Mouse (Mus musculus) G1E (cell line): ENCODE measurements around the gene Capn11. TPM values are rescaled to one million over a fixed set of nuclear protein-coding genes. Genes with fewer than 3 reads are reported as not detected.

Experiments used
- ATAC-seq: 2 replicates; pipeline ENCODE4 v1.8.0; 2016; ENCODE audit warnings: mild to moderate bottlenecking; ENCODE audit not compliant: insufficient number of reproducible peaks, poor library complexity, low FRiP score, severe bottlenecking; ENCODE audit errors: extremely low read depth
- DNase-seq: peaks from one replicate; pipeline ENCODE4 v3.0.0; 2012; ENCODE audit warnings: low spot score
- H3K27me3 ChIP-seq: 2 replicates; pipeline ENCODE4 v1.6.1; 2012; ENCODE audit warnings: mild to moderate bottlenecking, low read length, inconsistent platforms; ENCODE audit not compliant: insufficient read depth
- H3K36me3 ChIP-seq: replicated peaks from 2 replicates; pipeline ENCODE3; 2012; ENCODE audit warnings: mild to moderate bottlenecking, inconsistent platforms
- H3K4me1 ChIP-seq: 2 replicates; pipeline ENCODE4 v1.6.1; 2012; ENCODE audit warnings: low read depth, low read length, inconsistent platforms, mixed read lengths; ENCODE audit not compliant: insufficient read depth
- H3K4me3 ChIP-seq: 2 replicates; pipeline ENCODE4 v1.5.1; 2012; ENCODE audit warnings: low read depth, mild to moderate bottlenecking, inconsistent platforms, low read length, moderate library complexity, mixed read lengths
- H3K9me3 ChIP-seq: replicated peaks from 2 replicates; pipeline ENCODE4 v1.6.1; 2012; ENCODE audit warnings: inconsistent platforms
- CTCF ChIP-seq: IDR thresholded peaks from 2 replicates; pipeline ENCODE4 v1.5.1; 2012; ENCODE audit warnings: low read depth, low read length, inconsistent platforms, mixed read lengths
- GATA1 ChIP-seq: IDR thresholded peaks from 2 replicates; pipeline ENCODE4 v1.6.1; 2012; ENCODE audit warnings: borderline replicate concordance, low read length, inconsistent platforms, mixed read lengths
- GATA2 ChIP-seq: IDR thresholded peaks from 2 replicates; pipeline ENCODE4 v1.6.1; 2012; ENCODE audit warnings: low read depth, low read length, inconsistent platforms, borderline replicate concordance
- POLR2AphosphoS5 ChIP-seq: IDR thresholded peaks from 2 replicates; pipeline ENCODE4 v1.6.1; 2012; ENCODE audit warnings: low read depth, low read length, inconsistent platforms; ENCODE audit not compliant: insufficient replicate concordance
- TAL1 ChIP-seq: conservative IDR thresholded peaks from 2 replicates; pipeline ENCODE4 v1.6.1; 2012; ENCODE audit warnings: low read depth, low read length, inconsistent platforms, mixed read lengths
- polyA plus RNA-seq: library from polyadenylated mRNA; stranded (reverse); fragments of >175 nt; gene quantifications from 2 replicates; pipeline ENCODE4 v1.2.3, GENCODE M21; 2012
- total RNA-seq, 2 experiments: library from RNA; stranded (forward) in 1 of 2; stranded (reverse) in 1 of 2; fragments of 200-1000 nt in 1 of 2; fragments of >200 nt in 1 of 2; fragmentation: Nextera tagmentation in 1 of 2; gene quantifications; 2 replicates each; pipeline ENCODE4 v1.2.3; 2014 to 2017

Capn11 gene
- total and polyA plus RNA-seq, 3 experiments = not detected

- Histone ChIP-seq H3K27me3 (no peaks in the 10 kb centered on the region), H3K4me3 (peak overlapping the region; percentile 80; the same call in 1 of the 2 replicates), H3K4me1 (peaks cover 81% of the 10 kb centered on the region), H3K9me3 (peaks cover 1% of the 10 kb centered on the region; the same call in 1 of the 2 replicates), H3K36me3 (peaks cover 61% of the 10 kb centered on the region)
- no peak for TF ChIP-seq TAL1
- no peak for TF ChIP-seq POLR2AphosphoS5
- no peak for TF ChIP-seq GATA1
- no peak for TF ChIP-seq GATA2
- TF ChIP-seq CTCF = no peak
- no peak for DNase-seq
- ATAC-seq = no peak
These were observed 67.2 kb downstream of the Capn11 start for GRCm38 (mm10) chr17:45591701-45592605.

DNA sequence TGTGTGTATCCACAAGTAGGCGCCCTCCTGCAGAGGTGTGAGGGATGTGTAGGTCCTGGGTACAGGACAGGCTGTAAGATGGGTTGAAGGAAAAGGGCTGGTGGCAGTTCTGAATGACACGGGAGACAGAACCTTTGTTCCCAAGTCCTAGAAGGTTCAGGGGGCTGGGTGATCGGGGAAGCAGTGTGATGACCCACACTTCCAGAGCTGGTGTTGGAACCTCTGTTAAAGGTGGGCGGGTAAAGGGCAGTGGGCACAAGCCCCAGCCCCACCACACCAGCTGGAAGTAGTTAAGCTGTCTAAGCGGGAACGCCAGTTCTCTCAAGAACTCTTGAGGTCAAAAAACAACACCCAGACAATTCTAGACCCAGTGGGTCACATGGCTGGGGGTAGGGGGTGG, 68.7 kb downstream of the Capn11 start:
- Histone ChIP-seq H3K36me3 (peaks cover 76% of the 10 kb centered on the region), H3K4me3 (no peak overlapping the region), H3K4me1 (peaks cover 75% of the 10 kb centered on the region), H3K9me3 (peaks cover 7% of the 10 kb centered on the region), H3K27me3 (no peaks in the 10 kb centered on the region; the same call in 1 of the 2 replicates)
- ATAC-seq = no peak
- DNase-seq = no peak
- TF ChIP-seq TAL1 (no peak), POLR2AphosphoS5 (no peak), GATA2 (no peak), GATA1 (no peak)

- Histone ChIP-seq H3K9me3 (peaks cover 7% of the 10 kb centered on the region), H3K36me3 (peaks cover 82% of the 10 kb centered on the region), H3K27me3 (no peaks in the 10 kb centered on the region; the same call in 1 of the 2 replicates), H3K4me3 (no peak overlapping the region), H3K4me1 (peaks cover 75% of the 10 kb centered on the region)
- DNase-seq (no peak), ATAC-seq (no peak)
- TF ChIP-seq CTCF (no peak), POLR2AphosphoS5 (no peak), TAL1 (no peak), GATA2 (no peak), GATA1 (no peak)
These were observed 69.3 kb downstream of the Capn11 start for GRCm38 (mm10) chr17:45589844-45590243.

- TF ChIP-seq GATA2 (no peak), TAL1 (no peak), POLR2AphosphoS5 (no peak), CTCF (no peak), GATA1 (no peak)
- H3K4me1 ChIP-seq = peaks cover 76% of the 10 kb centered on the region
- H3K36me3 ChIP-seq = peaks cover 88% of the 10 kb centered on the region
These were observed 69.9 kb downstream of the Capn11 start for GRCm38 (mm10) chr17:45589236-45589635.

GRCm38 (mm10) chr17:45588370-45588769, 70.8 kb downstream of the Capn11 start:
- Histone ChIP-seq H3K9me3 (peaks cover 7% of the 10 kb centered on the region), H3K27me3 (no peaks in the 10 kb centered on the region; the same call in 1 of the 2 replicates), H3K4me3 (no peak overlapping the region), H3K36me3 (peaks cover 90% of the 10 kb centered on the region), H3K4me1 (peaks cover 75% of the 10 kb centered on the region)
- no peak for DNase-seq
- no peak for ATAC-seq
- TF ChIP-seq CTCF = no peak
- TF ChIP-seq TAL1 = no peak

More at GRCm38 (mm10) chr17:45589236-45589635, 69.9 kb downstream of the Capn11 start:
- Histone ChIP-seq H3K27me3 (no peaks in the 10 kb centered on the region; the same call in 1 of the 2 replicates), H3K9me3 (peaks cover 7% of the 10 kb centered on the region), H3K4me3 (no peak overlapping the region)
- ATAC-seq (no peak), DNase-seq (no peak)

DNA sequence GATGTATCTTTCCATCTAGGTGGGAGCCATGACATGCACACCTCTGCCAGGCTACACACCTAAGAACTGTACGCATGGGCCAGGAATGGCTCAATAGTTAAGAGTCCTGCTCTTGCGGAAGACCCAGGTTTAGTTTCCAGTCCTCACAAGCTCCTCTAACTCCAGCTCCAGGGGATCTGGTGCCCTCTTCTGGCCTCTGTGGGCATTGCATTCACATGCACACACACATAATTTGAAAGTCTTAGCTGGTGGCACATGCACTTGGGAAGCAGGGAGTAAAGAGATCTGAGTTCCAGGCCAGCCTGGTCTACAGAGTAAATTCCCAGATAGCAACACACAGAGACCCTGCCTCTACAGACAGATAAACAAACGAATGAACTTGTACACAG, 72.7 kb downstream of the Capn11 start:
- ATAC-seq (no peak), DNase-seq (no peak)
- Histone ChIP-seq H3K36me3 (peaks cover 74% of the 10 kb centered on the region), H3K27me3 (no peaks in the 10 kb centered on the region; the same call in 1 of the 2 replicates), H3K9me3 (peaks cover 7% of the 10 kb centered on the region), H3K4me1 (peaks cover 75% of the 10 kb centered on the region), H3K4me3 (no peak overlapping the region)
- TF ChIP-seq CTCF (peak; percentile 73), TAL1 (no peak), GATA2 (no peak), POLR2AphosphoS5 (no peak), GATA1 (no peak)
